Mouse (Mus musculus): Measurements from ENCODE around the gene Sesn2.

Gene Sesn2

GRCm38 (mm10) chr4:132514555-132515135 is 4.3 kb upstream of the Sesn2 start:
- DNase-seq (ENCODE audit: low read depth, low spot score), result peak; percentile 86

DNA sequence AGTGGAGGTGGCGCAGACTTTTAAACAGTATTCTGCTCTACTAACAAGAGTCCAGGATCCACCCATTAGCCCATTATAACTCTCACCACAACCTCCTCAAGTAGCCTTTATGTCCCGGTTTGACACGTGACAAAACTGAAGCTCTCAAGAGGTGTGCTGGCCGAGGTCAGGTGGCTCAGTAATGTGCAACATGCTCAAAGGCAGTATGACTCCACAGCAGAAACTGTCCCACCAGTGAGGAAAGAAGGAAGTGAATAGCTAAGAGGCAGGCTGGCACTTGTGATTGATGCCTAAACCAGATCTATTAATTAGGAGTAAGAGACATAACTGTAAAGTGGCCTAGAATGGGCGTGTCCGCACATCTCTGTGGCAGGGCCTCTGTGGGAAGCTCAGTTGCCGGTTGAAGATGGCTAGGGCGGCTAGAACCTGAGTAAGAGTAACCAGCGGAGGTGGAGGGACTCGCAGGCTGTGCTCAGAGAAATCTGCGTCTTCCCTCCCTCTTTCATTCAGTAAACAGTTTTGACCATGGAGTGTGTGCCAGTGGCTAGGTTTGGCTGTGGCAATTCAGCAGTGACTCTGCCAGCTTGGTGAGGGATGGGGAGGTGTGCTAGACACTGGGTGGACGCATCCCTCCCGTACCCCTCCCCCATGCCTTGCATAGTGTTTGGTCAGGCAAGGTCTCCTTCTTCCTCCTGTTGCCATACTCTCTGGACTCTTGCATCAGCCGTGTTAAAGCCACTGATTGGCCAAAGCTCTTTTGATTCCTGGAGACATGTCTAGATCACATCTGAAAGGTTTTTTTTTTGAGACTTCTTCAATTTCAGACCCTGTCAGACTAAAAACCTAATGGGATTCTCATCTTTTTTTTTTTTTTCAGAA is 3.3 kb upstream of the Sesn2 start:
- no peak for DNase-seq (ENCODE audit: low read depth, low spot score)

DNA sequence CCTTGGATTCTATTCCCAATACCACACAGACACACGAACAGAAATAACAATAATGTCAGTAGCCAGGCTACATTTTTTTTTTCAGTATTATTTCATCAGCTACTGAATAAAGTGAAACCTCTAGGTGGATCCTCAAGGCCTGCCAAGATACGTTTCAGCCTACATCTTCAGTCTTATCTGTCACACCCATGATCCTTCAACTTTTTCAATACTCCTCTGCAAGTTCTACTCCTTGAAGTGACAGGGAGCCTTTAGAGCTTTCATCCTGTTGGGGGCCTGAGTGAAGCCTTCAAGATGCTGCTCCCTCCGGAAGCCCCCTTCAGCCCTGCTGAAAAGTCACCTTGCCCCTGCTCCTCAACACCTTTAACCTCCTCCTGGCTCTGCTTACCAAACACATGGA is 1.8 kb upstream of the Sesn2 start:
- no peak for DNase-seq (ENCODE audit: low read depth, low spot score)

- peak; percentile 93 for DNase-seq (ENCODE audit: low read depth, low spot score)
These were observed 542 bp downstream of the Sesn2 start for GRCm38 (mm10) chr4:132509621-132510296.

DNA sequence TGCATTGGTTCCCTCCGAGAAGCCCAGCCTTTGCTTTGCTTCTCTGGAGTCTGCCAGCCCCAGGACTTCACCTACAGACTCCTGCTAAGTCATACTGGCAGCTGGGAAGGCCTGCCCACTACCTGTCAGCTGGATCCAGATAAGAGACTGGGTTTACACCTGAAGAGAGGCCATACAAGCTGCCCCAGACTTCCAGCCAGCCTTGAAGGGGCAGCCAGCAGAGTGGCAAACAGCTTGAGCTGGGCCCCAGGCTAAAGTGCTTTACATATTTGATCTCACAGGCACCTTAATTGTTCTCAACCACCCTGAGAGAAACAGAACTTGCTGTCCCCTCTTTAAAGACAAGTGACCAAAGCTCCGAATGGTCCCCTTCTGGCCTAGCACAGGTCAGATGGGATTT is 3.1 kb downstream of the Sesn2 start:
- no peak for DNase-seq (ENCODE audit: low read depth, low spot score)

DNA sequence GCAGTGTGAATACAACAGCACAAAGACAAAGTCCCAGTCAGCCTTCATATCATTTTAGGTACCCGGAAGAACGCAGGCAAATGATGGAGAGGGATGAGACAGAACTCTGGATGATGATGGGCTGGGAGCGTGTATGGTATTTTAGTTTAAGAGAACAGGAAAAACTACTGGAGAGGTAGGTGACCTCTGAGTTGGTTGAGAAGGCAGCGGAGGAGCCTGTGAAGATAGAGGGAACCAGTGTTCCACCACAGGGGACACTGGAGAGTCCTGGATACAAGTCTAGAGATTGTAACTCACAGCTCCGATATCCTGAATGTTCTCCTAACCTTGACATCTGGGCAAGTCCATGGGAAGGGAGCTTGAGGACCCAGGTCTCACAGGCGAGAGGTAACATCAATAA is 4.1 kb downstream of the Sesn2 start:
- DNase-seq (ENCODE audit: low read depth, low spot score), result no peak

GRCm38 (mm10) chr4:132505800-132506199 is 4.5 kb downstream of the Sesn2 start:
- no peak for DNase-seq (ENCODE audit: low read depth, low spot score)

DNA sequence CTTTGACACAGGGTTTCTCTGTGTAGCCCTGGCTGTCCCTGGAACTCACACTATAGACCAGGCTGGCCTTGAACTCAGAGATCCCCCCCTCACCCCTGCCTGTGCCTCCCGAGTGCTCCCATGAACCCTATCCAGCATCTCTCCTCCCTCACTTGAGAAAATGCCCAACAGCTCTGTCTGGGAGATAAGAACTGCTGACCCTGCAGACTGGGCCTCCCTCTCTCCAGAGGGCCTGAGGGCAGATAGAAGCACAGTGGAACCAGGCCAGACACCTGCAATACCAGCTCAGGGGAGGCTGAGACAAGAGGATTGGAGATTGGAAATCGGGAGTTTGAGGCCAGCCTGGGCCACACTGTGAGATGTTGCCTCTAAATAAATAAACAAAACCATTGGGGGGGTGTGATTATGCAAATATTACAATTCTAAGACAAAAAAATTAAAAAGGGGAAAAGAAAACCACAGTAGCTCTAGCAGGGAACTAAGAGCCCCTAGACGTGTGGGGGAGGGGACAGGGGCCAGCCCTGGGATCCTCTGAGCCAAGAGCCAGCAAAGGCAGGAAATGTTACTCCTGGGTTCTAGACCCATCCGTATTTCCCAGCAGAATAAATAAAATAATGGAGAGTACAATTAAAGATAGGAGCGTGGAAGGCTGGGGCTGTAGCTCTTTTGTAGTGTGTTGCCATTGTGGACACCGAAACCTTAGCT is 5.1 kb downstream of the Sesn2 start:
- DNase-seq (ENCODE audit: low read depth, low spot score), result no peak

DNA sequence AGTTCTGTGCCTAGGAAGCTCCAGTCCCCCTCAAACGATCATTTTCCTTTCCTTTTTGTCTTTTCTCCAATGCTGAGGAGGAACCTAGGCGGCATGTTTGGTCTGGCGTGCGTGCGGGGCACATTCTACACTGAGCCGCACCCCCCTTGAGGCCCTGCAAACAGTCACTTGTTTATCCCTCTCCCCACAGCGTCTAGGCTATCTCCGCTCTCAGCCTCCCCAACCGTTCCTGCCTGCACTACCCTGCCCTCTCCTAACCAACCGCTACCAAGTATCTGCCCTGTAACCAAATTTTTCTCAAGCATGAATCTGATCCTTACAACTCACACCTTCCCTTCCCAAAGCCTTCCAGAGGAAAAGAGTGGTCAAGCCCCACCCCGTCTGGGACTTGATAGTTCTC is 7.0 kb downstream of the Sesn2 start:
- no peak for DNase-seq (ENCODE audit: low read depth, low spot score)

DNA sequence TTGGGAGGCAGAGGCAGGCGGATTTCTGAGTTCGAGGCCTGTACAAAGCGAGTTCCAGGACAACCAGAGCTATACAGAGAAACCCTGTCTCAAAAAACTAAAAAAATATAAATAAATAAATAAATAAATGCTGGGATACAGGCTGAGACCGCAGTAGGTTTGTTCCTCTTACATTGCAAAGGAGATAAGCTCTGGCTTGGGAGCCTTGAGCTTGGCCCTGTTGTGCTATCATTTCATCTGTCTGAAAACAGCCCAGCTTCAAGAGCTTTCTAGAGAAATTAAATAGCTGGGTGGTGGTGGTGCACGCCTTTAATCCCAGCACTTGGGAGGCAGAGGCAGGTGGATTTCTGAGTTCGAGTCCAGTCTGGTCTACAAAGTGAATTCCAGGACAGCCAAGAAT is 8.7 kb downstream of the Sesn2 start:
- no peak for DNase-seq (ENCODE audit: low read depth, low spot score)

GRCm38 (mm10) chr4:132494271-132494918 is 15.9 kb downstream of the Sesn2 start:
- DNase-seq (ENCODE audit: low read depth, low spot score), result no peak

GRCm38 (mm10) chr4:132492178-132493060 is 17.9 kb downstream of the Sesn2 start:
- DNase-seq (ENCODE audit: low read depth, low spot score), result no peak

DNA sequence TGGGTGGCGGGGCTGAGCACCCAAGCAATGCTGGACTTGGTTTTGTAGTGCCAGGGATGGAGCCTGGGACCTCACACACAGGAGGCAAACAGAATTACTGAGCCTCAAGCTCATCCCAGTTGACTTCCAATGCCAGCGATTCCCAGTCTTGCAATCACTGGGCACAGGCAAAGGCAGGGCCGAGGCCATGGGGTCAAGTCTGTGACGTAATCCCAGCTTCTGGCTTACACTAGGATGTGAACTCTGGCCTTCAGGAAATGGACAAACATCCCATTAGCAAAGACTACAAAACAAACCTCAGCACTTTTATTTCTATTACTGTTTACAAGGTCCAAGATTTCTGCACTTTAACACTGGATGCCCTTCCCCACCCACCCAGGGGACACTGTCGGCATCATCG is 18.6 kb downstream of the Sesn2 start:
- DNase-seq (ENCODE audit: low read depth, low spot score), result no peak

DNA sequence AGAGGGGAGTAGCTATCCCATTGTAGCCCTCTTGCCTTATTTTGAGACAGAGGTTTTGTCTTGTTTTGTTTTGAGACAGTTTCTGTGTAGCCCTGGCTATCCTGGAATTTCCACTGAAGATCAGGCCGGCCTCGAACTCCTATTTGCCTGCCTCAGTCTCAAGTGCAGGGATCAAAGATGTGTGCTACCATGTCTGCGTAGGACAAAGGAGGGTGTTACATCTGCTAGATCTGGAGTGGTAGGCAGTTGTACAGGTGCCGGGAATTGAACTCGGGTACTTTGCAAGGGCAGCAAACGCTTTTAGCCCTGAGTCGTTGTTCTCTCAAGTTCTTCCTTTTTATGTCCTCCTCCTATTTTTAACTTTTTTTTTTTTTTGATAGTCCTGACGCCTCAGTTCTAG is 19.2 kb downstream of the Sesn2 start:
- DNase-seq (ENCODE audit: low read depth, low spot score), result no peak

- DNase-seq (ENCODE audit: low read depth, low spot score), result no peak
These were observed 19.9 kb downstream of the Sesn2 start for GRCm38 (mm10) chr4:132490273-132491010.

GRCm38 (mm10) chr4:132488976-132489375 is 21.3 kb downstream of the Sesn2 start:
- no peak for DNase-seq (ENCODE audit: low read depth, low spot score)

DNA sequence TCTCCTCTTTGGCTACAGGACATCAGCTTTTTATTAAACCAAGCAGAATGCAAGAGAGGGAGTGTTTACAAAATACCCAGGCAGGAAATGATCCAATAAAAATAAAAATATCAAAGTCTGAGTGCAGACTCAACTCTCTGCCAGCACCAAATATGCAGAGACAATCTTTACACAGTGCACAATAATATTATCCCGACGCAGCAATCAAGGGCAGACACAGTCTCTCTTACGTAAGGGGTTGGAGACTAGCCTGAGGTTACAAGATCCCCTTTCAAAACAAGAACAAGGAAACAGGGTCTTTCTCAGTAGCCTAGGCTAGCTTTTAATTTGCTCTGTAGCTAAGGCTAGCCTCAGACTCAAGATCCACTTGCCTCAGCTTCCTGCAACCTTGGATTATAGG is 21.8 kb downstream of the Sesn2 start:
- DNase-seq (ENCODE audit: low read depth, low spot score), result no peak

GRCm38 (mm10) chr4:132484820-132485219 is 25.5 kb downstream of the Sesn2 start:
- DNase-seq (ENCODE audit: low read depth, low spot score), result no peak

GRCm38 (mm10) chr4:132484231-132484630 is 26.1 kb downstream of the Sesn2 start:
- DNase-seq (ENCODE audit: low read depth, low spot score), result no peak
